ENCODE assay signal across 11 mouse cellular contexts in genomic region chr6:144333146-144333545, GRCm38 (mm10).
"Had no signal": no experiment of that assay in that cellular context is flagged by ENCODE, and none has a peak within 500 bp of the region (broad histone marks: within the 10 kb centered on the region; RNA-seq: fewer than 3 reads in every experiment).

No protein-coding gene starts in this region.

- DNase-seq: retina, postnatal 1 day; right cerebral cortex, adult 18-20 months; right cerebral cortex, postnatal 14 days; right cerebral cortex, postnatal 25 days; spleen, adult 18-20 months; thymus, adult 18-20 months; thymus, adult 2 months; thymus, postnatal 14 days; thymus, postnatal 25 days; thymus, postnatal 36 days; thymus, postnatal 4 days had no signal
